Mouse (Mus musculus) gastrocnemius, postnatal 36 days (tissue): ENCODE data around the gene Gm5269. TPM values are rescaled to one million over a fixed set of nuclear protein-coding genes. Genes with fewer than 3 reads are reported as not detected.

ENCODE experiments used
- total RNA-seq, 2 experiments: library from RNA; stranded (reverse); gene quantifications; 2 replicates each; pipeline ENCODE4 v1.2.3; 2021

Gene Gm5269
- total RNA-seq, 2 experiments from 2014 or later: not detected

Other genes with a start within 250 kb of the Gm5269 start
- 10 to 100 TPM; 12.0 to 15.2 TPM for gene Wdr75, start 95.1 kb downstream of the Gm5269 start, total RNA-seq
- gene Slc40a1, start 36.2 kb upstream of the Gm5269 start, total RNA-seq: 10 to 100 TPM; 14.9 to 17.2 TPM
- under 1 TPM; 0.10 to 0.13 TPM for gene Dnah7b, start 176.0 kb upstream of the Gm5269 start, total RNA-seq